Mouse (Mus musculus) frontal cortex, postnatal 25 days (tissue): ENCODE results near the gene Pard3.

Source experiments
- DNase-seq, 2 experiments: peaks; one replicate each; pipeline ENCODE4 v3.0.0; 2022; ENCODE audit warnings: low spot score in 2 of 2

Pard3 gene

DNA sequence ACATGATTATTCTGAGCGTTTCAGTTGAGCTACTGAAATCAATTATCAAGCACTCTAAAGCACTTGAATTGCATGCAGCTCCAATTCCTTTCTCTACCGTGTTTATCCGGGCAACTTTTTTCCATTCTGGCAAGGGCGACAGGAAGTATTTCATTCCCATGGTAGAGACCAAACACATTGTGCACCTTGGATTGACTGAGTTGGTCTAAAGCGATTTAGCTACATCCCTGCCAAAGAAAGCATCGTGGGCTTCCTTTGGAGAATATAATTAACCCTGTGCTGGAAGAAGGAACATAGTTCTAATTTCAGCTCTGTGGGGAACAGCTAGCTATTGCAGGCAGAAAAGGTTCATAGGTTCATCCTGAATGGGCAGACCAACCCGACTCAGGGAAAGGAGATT is 480.0 kb downstream of the Pard3 start:
- no peak for DNase-seq

DNA sequence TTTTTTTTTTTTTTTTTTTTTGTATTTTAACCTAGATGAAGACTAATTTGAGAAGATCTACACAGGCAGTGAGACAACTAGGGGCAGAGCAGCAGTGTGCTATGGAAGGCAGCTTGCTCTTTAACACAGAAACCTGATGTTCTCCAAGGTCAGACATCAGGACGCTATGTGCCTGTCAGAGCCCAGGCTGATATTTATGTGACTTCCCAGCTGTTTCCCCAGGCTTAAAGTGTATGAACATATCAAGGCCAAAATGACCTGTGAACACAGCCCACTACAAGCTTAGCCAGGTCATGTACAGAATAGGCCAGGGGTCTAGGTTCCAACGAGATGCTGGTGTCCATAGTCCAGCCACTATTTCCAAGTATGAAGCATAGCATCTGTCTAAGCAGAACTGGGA is 482.5 kb downstream of the Pard3 start:
- no peak for DNase-seq

DNA sequence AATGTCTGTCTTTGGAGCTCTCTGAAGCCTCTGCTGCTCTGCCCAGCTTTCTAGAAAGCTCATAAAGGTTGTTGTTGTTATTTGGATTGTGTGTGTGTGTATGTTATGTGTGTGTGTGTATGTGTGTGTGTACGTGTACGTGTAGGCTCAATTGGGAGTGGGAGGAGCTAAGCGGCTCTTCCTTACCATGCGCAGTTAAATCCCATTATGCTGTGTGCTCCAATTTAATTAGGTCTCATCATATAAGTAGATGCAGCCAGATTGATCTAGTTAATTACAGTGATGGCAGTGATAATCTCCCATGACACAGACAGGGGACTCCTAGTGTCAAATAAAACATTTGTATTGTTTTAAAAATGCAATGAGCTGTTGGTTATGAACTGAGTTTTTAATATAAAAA is 487.2 kb downstream of the Pard3 start:
- DNase-seq = no peak

DNA sequence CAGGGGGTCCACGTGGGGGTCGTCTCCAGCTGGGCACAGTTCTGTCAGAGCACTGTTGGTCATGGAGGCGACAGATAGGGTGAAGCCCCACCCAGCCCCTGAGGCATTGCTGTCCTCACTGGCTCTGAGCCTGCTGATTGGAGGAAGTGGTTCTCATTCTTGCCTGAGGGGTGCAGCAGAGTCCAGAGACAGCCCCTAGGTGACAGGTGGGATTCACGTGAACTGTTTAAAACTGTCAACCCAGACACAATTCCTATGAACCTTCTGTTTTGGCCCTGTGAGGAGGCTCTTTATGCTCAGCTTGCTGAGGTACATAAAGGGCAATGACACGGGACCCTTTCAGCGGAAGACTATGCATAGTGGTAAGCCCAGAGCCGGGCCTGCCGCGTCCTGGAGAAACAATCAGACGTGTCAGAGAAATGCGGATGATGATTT is 488.5 kb downstream of the Pard3 start:
- DNase-seq = no peak

DNA sequence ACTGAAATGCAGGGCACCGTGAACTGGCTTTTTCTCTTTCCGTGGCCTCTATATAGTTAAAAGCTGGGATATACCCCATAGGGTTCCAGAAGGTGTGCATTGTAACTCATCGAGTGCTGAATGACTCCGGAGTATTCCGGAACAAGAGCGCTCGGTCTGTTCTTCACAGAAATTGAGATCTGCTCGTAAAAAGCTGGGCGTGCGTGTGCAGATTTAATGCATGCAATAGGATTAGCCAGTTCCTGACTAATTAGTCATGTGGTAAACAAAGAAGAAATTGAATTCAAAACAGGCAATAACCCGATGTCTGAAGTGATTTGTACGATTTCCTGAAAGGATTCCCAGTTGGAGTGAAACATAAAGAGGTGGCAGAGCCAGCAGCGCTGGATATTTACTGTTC is 489.1 kb downstream of the Pard3 start:
- no peak for DNase-seq

DNA sequence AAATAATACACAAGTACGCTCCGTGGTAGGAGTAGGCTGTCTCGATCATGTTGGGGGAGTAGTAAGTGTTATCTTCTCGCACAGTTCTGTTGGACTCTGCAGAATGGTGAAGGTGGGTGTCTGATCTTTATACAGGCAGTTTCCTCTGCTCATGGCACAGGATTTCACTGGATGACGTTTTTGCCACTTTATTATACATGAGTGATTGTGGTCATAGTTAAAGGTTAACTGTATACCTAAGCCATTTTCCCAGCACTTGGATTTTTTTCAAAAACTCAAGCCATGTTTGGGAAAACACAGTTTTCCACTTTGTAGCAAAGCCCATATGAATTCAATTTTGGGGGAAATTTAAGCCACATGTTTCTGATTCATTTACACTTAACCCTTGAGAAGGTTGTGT is 489.9 kb downstream of the Pard3 start:
- no peak for DNase-seq

DNA sequence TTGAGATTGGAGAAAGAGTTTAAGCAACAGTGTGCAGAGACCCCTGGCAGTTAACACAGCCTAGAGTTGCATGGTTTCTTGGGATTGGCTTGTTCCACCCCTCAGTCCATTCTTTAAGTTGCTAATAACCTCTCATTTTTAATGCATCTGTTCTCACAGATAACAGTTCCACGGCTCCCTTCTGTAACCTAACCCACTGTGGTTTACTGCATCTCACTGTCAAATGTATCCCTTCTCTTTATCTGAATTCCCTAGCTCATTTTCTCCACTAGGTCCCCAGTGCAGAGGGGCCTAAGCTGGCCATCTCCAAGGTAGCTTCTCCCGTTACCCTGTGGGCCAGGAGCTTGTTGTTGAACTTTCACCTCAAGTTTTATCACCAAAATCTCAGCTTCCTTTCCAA is 492.1 kb downstream of the Pard3 start:
- DNase-seq = no peak

DNA sequence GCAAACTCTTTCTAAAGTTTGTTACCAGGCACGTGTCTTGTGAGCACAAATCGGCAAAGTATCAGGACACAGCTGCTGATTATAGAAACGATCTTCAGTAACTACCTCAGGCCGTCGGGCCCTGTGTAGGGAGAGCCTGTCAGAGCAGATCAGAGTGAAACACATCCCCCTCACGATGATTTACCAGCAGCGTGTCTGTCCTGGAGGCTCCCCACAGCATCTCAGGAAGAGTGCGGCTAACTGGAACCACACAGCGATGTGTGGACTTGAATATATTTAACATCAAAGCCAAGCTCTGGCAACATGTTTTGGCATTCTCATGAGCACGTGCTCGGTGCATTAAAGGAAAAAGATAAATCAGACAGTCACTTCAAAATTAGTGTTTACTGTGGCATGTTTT is 493.3 kb downstream of the Pard3 start:
- DNase-seq = no peak

DNA sequence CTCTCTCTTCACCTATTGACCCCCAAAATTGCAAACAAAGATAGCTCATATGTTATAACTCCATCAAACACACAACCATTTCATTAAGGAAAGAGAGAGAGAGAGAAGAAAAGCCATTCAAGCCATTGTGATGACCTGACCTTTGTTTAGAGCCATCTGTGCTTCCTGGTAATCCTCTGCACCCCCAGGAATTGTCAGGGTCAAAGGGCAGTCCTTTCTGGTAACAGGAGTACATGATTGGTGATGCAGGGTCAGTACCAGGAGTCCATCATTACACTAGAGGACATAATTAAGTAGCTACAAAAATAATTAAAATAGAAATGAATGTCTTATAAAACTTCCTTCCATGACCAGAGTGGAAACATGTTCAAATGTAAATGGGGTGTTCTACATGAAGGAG is 493.9 kb downstream of the Pard3 start:
- no peak for DNase-seq

DNA sequence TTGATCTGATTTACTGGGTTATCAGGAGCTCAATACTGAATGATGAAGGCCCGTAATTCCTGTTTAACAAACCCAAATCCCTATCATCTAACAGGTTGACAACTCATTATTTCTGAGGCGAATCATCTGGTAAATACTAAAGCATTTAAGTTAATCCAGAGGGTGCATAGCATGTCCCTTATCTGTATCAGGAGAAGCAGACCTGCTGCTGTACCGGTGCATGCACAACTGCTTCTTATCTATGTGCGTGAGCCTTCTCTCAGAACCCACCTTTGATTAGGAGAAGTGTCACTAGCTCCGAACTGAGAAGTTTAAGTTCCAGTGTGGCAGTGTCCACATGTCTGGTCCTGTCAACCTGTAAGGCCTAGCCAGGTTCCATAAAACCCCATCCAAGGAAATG is 499.9 kb downstream of the Pard3 start:
- no peak for DNase-seq

DNA sequence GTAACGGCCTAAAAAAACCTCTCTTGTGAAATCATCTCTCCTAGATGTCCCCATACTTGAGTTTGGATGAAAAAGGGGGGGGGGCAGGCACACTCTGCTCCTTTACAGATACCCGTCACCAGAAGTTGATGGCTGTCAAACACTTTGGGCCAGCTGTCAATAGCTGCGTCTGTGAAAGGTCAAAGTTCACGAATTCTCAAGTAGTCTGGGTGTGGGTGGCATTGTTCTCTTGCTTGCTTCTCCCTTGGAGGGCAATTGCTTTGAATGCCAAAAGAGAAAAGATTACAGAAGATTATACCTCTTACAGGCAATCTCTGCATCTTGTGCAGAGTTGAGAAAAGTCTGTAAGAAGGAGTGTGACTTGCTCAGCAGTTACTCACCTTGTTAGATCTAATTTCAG is 500.7 kb downstream of the Pard3 start:
- no peak for DNase-seq

DNA sequence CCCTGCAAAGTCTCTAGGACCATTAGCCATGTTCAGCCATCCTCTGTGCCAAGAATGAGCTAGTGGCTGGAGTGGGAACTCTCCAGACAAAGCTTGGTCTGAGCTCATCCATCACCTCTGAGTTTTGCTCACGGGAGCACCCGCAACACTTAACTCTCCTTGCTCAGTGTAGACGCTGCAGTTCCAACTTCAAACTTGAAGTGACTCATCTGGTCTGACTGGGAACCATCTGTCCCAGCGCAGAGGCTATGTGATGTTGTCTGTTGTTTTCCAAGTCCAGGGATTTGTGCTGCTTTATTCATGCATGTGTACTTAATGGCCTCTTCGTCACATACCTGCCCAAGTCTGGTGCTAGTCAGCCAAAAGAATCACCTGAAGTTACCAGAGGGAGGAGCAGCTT is 505.5 kb downstream of the Pard3 start:
- no peak for DNase-seq

DNA sequence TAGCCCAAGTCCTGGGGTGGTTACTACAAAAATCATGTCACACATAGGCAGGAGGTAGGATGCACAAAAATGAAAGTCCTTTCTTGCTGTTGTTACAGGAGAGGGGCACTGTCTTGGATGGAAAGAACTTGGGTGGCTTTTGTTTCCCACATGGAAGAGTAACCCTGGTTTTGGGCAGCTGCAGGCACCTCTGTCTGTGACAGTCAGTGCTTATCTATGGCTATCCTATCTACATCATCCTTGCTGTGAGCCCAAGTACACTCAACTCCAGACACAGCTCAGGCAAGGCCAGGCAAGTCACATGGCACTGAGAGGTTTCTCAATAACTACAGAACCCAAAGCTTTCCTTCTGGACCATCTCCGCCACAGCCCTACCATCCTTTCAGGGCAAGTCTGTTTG is 506.8 kb downstream of the Pard3 start:
- no peak for DNase-seq

DNA sequence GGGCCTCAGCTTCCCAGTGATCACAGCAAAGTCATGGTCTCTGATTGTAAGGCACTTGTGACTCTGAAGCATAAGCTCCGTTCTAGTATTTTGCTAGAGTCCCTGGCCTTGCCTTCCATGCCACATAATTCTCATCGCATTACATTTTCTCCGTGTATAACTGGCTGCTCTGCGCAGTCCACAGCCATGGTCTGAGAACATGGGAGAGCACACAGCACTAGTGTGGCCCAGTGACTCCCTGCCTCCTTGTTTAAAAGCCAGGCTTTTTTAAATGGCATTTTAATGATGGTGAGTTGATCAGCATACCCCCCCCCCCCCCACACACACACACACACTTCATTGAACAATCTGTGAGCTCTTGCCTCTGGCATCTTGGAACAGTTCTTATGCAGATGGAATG is 508.8 kb downstream of the Pard3 start:
- DNase-seq = no peak

DNA sequence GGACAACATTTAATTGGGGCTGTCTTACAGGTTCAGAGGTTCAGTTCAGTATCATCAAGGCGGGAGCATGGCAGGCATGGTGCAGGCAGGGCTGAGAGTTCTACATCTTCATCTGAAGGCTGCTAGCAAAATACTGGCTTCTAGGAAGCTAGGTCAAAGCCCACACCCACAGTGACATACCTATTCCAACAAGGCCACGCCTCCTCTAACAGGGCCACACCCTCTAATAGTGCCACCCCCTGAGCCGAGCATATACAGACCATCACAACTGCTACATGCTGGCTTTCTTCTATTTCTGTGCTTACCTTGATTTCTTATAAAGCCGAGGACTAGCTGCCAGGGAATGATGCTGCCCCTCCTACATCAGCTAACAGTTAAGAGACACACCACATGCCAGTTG is 513.0 kb downstream of the Pard3 start:
- DNase-seq = no peak

DNA sequence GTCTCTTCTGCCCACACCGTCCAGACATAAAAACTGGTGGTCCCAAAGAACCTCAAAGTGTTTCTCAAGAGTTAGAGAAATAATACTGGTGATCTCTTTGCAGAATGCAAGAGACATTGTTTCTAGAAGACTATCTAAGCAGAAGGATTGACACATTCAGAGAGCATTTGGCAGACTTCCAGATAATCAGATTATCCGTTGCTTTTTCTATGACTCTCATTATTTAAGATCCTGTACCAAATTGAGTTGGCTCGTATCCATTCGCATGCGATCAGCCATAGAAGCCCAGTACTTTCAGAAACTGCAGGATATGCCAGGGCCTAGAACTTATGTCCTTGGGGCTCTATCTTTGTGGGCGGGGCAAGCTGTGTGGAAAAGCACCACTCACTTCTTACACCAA is 514.0 kb downstream of the Pard3 start:
- no peak for DNase-seq

DNA sequence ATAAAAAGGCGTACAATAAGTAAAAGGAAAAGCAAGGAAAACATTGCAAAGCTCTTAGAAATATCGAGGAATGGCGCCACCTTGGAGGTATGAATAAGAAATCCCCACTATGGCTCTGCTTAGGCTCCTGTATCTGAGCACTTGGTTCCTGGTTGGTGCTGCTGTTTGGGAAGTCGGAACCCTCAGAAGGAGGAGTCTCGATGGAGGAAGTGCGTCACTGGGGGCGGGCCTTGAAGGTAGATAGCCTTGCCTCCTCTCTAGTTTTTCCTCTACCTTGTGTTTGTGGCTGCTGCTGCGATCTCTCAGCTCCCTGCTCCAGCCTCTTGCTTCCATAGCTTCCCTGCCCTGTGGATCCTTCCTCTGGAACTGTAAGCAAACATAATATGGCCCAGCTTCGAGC is 515.7 kb downstream of the Pard3 start:
- DNase-seq = no peak

DNA sequence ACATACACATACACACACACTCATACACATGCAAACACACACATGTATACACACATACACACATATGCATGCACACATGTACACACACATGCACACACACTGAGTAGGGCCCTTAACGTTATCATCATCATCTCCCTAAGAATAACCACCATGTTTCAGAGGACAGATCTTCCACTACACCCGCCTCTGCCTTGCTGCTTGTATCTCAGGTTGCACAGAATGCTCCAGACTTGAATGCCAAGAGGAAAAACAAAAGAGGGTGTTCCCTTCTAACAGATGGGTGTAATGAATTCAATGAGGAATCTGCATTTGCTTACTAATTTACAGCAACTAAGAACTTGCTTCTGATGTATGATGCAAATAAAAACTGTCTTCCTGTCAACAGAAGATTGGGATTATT is 519.7 kb downstream of the Pard3 start:
- no peak for DNase-seq

DNA sequence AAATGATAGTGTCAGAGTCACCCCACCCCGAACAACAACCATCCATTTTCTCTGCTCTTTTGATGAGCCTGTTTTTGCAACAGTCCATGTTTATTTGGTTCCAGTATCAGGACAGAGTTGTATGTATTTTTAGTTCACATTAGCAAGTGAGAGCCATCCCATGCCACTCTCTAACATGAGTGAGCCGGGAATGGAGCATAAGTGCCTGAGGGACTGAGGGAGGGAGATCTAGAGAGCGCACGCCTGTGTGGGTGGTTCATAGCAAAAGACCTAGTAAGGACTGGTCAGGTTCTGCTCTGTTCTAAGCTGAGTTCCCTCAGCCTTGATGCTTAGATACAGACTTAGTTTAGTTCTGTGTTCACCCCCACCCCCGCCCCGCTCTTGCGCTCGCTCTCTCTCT is 521.9 kb downstream of the Pard3 start:
- DNase-seq = no peak

DNA sequence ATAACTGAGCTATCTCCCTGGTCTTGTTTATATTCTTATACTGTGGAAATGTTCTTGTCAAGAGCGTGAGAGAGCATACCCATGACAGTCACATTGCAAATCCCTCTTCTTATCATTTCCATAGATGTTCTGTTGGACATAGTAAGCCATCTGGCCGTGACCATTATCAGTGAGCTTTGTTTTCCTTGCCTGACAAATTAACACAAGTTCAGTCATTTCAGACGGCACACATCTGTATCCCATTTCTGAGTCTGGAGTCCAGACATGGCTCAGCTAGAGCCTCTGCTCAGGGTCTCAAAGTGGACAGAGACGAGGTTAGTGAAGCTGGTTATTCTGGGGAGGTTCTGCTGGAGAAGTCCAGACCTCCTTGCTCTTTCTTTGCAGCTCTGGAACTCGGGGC is 523.0 kb downstream of the Pard3 start:
- DNase-seq = no peak

DNA sequence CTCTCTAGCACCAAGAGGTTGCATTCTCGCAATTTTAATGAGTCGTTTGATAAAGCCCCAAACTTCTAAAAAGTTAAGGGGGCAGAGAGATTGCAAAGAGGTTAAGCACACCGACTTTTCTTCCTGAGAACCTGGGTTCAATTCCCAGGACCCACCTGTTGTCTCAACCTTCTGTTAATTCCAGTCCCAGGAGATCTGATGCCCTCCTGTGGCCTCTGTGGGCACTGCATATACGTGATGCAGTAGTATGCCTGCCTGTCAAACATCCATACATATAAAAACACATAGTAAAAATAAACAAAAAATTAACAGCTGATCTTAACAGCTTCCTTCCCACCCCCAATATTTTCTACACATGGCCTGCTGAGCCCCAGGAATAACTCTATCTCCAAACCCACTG is 524.6 kb downstream of the Pard3 start:
- no peak for DNase-seq

DNA sequence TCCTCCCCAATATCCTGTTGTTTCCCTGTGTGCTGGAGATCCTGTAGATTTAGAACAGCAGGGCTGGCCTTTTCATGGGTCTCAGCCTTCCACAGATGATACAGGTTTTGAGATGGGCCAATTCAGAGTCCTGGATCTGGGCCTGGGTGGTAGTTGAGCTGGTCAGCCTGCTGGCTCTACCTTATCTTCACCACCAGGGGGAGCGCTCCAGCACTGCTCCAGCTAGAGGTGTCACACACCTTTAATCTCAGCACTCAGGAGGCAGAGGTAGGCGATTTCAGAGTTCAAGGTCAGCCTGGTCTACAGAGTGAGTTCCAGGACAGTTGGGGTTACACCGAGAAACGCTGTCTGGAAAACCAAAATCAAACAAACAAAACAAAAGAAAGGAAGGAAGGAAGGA is 525.6 kb downstream of the Pard3 start:
- DNase-seq = peak in 1 of 2 experiments; percentile 38

DNA sequence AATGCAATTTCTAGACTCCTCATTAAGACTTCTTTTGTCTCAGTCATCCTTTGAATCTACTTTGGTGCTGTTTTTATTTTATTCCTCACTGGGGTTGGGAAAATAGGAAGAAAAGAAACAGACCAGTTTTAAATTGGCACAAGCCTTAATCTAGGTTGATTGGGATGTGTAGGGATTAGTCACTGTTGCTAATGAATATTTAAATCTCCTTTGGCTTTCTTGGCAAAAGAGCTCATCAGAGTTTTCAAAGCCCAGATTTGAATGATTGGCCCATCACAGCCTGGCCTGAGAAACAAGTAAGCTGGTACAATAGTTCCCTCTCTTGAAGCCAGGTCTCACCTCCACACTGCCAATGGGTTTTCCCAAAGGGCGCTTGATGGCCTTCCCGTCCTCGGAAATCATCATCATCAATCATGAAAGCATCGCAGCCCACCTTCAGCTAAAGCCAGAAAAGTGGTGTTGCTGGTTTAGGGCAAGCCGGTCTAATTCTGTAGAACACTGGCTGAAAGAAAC is 527.0 kb downstream of the Pard3 start:
- no peak for DNase-seq

DNA sequence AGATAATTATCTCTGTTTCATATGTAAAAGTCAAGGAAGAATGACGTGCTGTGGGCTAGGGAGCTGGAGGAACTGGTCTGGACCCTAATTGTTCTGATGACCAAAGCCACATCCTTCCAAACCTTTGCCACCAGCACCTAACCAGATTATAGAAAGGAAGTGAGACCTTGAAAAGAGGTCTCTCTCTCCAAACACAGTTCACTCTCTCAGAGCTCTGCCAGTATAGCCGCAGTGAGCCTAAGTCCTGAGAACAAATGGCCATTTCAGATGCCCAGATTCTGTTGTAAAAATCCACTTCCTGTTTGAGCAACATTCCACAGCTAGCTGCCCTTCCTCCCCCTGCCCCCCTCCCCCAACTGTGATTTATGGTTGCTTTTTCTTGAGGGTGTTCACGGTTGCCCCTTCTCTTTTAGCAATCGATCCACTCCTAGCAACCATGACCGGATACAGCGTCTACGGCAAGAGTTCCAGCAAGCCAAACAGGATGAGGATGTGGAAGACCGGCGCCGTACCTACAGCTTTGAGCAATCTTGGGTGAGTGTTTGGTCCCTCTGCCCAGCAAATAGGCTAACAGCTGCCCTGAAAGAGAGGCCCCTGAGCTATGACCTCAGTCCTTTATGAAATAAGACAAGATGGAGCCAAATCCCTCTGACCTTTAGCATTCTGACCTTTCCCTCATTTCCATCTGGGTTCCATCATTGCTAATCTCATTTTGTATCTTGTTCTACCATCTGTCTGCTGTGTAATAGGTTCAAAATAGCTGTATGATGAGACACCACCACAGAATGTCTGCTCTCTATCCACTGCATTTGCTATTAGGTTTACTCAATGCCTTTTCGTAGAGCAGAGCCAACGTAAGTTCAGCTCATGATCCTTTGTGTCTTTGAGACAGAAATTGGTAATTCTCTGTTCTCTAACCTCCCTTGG is 529.2 kb downstream of the Pard3 start:
- DNase-seq = no peak
